Mouse (Mus musculus) right cerebral cortex, postnatal 36 days (tissue): ENCODE measurements around the gene Zfp865.
"Not testable (repeated sequence)": the region's sequence is repeated elsewhere in the genome, so short reads cannot be mapped to it uniquely, and the experiment has no call there.

ENCODE experiments used
- DNase-seq, 2 experiments: peaks; one replicate each; pipeline ENCODE4 v3.0.0; 2022; ENCODE audit warnings: low spot score in 2 of 2, mixed read lengths in 1 of 2

Zfp865 gene

DNA sequence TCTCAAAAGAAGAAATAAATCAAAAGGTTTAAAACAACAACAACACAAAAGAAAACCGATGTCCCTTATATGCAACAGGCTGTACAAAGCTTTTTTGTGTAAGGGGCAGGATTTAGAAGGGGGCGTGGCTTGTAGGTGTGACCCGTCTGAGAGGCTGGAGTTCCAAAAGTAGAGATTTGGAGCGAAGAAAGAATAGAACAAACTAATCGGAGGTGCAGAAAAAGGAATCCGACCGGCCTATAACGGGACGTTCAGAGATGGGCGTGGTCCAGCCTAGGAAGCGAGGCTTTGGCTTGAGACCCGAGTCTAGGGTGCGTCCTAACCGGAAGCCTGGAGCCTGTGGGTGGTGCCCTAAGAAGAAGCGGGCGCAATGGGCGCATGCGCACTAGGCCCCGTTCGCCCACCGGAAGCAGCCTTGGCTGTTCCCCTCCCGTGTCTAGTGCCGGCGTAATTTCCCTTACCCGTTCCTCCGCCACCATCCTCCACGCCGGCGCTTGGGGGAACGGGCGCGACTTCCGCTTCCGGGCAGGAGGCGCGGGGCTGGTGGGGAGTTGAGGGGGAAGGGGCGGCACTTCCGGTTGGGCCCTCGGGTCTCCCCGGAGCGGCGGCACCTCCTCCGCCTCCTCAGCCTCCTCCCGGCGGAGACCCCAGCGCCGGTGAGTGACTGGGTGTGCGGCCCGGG is at the start of gene Zfp865, which contains the start of gene Ccdc106:
Gene Zfp865 (plus strand): TSS at position 377 of the 682 bp plus-strand sequence.
Gene Ccdc106 (plus strand): TSS at position 554 of the 682 bp plus-strand sequence.
- peak; percentile 99 to 100 for DNase-seq

DNA sequence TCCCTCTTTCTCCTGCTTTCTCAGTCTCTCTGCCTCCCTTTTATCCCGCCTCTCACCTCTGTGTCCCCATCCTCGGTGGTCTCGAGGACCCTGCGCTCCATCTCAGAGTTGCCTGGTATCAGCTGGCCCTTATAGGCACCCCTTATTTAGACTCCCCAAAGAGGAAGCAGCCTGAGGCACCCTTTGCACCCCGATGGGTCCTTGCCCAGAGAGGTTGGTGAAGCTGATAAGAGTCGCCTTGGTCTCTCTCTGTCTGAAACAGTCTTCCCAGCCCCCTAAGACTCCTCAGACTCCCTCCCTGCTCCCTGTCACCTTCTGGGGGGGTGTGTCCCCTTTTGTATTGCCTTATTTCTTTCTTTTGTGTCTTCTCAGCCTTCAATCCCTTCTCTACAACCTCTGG is 49.1 kb upstream of the Zfp865 start, which contains the start of gene Sbk3:
Gene Sbk3 (minus strand): TSS at position 101 of the 400 bp plus-strand sequence.
- no peak for DNase-seq

DNA sequence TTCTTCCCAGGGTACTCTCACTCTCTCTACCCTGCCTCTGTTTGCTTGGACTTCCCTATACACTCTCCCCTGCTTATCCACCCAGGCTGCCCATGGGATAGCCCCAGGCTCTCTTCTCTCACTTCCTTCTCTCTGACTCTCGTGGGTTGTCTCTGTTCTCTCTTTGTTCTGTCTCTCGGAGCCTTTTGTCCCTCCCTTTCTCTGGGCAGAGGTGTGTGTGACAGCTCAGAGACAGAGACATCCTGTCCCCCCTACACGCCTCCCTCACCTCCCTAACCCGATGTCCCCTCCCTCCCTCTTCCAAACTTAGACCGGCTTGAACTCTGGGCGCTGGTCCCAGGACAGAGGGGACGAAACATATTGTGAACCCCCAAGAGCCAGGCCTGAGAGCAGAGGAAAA is 48.5 kb upstream of the Zfp865 start:
- DNase-seq: no peak

DNA sequence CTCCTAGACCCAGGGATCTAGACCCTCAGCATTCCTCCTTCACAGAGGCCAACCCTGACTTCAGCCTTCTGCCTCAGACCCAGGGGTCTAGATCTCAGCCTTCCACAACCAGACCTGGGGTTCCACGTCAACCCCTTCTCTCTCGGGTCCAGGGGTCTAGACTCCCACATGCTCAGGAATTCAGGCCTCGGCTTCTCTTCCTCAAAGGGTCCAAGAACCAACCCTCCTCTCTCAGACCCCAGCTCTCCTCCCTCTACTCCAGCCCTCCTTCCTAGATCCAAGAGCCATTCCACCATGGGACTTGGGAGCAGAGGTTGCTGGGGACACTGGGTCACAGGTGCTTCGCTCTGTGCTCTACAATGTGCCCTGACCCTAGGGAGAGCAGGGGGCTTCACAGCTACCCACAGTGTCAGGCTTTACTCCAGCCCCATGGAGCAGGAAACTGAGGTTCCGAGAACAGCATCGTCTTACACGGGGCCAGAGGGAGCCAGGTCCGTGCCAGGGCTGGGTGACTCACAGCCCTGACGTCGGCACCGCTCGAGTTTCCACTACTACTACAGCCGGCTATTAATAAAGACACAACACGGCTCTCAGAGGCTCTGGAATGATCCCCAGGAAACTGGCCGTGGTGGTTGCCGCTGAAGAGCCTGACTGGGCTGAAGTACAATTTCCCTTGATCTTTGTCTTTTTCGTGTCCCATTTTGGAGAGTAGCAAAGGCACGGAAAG is 47.7 kb upstream of the Zfp865 start:
- no peak for DNase-seq

DNA sequence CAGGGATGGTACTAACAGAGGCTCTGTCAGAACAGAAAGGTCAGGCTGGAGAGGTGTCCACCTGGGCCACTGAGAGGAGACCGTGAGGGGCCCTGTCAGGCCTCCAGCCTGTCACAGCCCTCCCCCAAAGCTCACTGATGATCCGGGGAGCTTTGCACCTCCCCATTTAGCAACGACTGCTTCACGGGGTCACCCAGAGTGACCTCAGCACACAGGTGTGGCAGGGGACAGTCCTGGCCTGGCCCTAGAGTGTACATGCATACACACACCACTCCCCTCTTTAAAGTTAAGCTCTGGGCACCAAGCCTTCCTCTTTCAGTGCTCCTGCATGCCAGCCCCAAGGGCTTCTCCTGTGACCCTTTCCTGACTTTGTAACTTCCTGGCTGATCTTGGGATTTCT is 44.7 kb upstream of the Zfp865 start:
- DNase-seq: no peak

DNA sequence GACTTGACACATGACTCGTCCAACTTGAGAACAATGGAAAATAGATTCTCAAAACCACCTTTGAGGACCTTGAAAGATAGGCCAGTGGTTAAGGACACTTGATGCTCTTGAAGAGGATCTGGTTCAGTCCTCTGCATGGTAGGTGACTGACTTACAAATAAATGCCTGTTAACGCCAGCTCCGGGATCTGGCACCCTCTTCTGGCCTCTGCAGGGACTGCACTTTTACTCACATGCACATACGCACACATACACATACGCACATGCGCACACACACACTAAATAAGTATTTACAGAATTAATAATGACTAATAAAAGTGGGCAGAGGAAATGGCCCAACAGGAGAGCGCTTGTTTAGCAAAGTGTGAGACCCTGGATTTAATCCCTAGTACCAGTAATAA is 43.3 kb upstream of the Zfp865 start:
- no peak for DNase-seq

DNA sequence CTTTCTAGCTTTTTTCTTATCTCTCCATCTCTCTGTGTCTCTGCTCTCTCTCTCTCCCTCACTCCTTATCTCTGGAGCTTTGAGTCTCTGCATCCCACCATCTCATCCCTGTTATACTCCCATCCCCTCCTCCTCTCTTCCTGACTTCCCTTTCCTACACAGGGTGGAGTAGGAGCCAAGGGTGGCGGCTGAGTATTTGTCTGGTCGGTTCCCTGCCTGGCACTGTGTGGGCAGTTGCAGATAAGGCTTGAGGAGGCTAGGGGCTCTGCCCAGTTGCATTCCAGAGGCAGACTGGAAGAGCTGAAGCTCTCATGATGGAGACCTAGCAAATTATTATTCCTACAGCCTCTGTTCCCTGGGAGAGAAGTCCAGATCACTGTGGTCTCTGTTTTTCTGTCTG is 31.9 kb upstream of the Zfp865 start:
- DNase-seq: no peak

DNA sequence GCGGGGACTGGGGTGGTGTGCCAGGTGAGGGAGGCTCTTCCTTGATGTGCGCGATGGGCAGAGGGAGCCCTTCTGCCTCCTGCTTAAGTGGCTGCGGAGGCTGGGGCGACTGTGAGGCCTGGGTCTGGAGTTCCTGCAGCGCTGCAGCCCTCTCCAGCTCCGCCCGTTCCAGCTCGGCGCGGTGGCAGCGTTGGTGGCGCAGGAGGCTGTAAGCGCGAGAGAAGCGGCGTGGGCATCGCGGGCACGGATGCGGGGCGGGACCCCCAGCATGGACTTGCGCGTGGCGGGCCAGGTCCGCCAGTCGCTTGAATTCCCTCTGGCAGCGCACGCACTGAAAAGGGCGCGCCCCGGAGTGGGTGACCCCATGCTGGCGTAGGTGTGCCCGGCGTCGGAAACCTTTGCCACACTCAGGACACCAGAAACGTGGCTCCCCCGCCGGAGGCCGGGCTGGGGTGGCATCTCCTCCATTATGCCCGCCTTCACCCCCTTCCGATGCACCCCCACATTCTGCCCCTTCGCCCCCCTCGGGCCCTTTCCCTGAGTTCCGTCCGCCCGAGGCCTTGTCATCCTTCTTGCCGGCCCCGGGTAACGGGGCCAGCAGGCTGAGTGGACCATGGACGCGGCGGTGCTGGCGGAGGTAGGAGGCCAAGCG is 26.7 kb upstream of the Zfp865 start:
- no peak for DNase-seq

DNA sequence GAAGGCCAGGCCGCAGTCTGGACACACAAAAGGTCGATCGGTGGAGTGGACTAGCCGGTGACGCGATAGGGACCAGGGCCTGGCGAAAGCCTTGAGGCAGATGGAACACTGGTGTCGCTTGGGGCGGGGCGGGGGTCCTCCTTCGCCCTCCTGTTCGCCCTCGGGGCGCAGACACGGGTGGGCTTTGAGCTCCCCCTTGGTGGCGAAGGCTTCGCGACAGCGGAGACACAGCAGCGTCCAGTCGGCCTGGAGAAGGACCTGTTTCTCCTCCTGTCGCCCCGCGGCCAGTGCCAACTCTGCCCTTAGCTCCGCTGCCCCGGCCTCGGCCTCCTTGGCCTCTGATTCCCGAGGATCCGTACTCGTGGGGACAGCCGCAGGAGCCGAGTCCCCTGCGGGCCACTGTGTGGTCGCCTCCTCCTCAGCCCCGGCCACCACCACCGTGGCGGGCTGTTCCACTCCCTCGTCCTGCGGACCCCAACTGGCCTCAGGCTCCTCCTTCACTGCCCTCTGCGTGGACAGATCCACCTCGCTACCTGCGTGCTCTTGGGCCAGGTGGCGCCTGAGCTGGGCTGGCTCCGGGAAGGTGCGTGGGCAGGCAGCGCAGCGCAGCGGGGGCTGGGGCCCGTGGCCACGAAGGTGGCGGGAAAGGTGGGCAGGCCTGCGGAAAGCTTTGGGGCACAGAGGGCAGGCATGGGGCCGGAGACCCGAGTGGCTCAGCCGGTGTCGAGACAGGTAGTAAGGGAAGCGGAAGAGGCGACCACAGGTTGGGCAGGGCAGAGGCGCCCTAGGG is 26.0 kb upstream of the Zfp865 start:
- no peak for DNase-seq

DNA sequence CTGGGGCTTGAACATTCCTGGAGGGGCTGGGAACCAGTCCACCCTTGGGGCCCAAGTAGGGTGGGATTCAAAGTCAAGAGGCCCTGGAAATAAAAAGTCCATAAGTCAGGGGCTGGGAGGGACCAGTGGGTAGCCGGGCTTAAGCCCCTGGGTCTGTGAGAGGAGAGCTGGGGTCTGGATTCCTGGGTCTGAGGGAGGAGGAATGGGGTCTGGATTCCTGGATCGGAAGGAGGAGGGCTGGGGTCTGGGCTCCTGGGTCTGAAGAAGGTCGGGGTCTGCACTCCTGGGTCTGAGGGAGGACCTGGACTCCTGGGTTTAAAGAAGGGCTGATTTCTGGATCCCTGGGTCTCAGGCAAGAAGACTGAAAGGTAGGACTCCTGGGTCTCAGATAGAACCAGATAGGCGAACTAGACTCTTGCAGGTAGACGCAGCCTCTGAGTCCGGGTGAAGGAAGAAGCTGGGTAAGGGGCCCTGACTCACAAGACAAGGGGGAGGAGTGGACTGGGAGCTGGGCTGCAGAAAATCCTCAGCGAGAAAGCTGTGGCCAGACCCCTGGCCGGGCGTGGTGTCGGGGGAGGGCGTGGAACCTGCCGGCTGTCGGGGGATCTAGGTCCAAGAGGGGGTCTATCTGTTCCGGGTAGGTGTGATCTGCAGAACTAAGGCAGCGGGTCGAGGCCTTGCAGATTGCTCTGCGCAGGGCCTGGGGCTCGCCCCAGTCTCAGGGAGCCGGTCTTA is 24.7 kb upstream of the Zfp865 start:
- no peak for DNase-seq

DNA sequence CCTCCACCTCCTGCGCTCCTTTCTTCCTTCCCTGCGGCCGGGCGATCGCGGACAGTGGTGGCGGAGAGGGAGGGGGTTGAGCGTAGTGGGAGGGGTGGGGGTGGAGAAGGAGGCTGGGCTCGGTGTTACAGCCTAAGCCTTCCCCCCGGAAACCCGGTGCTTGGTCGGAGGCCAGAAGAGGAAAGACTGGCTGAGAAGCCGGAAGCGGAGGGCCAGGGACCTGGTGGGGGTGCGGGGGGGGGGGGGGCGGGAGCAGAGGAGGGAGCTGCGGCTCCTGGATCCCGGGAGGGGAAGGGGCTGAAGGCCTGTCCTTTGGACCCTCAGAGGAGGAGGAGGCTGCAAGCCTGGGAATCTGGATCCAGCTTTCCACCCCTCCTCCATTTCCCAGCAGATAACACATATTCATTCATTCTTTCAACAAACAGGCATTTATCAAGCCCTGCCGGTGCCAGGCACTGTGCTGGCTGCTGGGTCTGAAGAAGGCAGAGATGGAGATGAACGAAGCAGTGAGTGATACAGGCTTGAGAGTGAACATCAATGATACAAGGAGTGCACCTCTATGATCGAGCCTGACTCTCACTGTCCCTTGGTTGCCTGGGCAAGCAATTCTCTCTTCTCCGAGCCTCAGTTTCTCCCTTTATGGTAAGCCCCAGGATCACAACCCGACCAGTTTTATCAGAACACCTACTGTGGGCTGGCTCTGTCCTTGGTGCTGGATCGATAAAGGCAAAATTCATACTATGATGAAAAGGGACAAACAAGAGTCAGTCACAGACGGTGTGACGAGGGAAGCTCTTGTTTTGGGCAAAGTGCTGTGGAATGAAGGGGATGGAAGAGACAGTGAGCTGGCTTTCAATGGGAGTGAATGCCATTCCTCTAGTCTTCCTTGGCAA is 23.9 kb upstream of the Zfp865 start, which contains the start of gene Zfp579:
Gene Zfp579 (minus strand): TSS at position 156 of the 893 bp plus-strand sequence.
- peak; percentile 84 to 86 for DNase-seq

DNA sequence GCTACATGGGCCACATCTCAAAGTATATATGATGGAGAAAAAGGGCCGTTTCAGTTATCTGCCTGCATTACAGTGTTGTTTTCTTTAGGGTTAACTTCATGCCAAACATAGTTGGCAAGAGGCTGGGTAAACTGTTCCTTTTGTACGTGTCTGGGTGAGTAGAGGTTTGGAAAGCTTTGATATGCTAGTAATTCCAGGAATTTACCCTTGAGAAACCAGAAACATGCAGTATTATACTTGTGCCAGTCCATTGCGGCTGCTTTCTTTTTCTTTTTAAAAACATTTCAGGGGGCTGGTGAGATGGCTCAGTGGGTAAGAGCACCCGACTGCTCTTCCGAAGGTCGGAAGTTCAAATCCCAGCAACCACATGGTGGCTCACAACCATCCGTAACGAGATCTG is 23.2 kb upstream of the Zfp865 start:
- DNase-seq: no peak

DNA sequence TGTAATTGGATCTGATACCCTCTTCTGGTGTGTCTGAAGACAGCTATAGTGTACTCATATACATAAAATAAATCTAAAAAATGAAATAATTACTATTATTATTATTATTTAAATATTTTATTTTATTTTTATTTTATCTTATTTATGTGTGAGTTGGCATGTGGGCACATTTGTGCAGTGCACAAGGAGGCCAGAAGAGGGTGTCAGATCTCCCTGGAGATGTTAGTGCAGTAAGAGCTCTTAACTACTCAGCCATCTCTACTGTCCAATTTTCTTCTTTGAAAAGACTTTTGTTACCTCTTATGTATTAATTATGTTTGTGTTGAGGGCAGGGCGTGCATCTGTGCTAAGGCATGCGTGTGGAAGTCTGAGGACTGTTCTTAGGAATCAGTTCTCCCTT is 20.3 kb upstream of the Zfp865 start:
- no peak for DNase-seq

DNA sequence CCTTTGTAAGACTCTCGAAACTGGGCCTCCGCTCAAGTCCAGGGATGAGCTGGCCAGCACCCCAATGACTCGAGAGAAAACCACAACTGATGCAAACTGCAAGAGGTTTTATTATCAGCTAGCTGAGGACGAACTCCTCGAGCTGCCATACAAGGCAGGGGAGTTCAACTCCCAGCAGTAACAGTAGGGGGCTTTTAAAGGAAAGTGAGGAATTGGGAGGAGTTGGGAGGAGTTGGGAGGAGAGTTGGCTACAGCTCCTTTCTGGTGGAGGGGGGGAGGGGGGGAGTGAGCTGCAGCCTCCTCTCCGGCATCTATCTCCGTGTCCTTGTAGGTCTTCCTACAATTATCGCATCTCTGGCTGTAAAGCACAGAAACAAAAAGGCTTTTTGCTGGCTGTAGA is 17.3 kb upstream of the Zfp865 start:
- not testable (repeated sequence) for DNase-seq

DNA sequence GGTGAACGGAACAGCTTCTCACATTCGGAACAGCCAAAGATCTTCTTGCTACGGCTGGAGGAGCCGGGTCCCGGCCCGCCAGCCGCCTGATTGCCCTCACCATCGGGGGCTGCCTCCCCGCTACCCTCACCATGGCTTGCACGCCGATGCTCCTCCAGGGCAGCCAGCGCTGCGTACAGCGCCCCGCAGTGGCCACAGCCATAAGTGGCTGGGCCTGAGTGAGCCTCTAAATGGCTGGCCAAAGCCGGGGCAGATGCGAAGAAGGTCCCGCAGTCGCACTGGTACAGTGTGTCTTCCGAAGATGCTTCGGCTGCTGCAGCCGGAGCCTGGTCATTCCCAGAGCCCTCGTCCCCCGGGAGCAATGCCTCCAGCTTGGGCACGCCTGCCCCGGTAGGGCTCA is 11.9 kb upstream of the Zfp865 start:
- DNase-seq: no peak

DNA sequence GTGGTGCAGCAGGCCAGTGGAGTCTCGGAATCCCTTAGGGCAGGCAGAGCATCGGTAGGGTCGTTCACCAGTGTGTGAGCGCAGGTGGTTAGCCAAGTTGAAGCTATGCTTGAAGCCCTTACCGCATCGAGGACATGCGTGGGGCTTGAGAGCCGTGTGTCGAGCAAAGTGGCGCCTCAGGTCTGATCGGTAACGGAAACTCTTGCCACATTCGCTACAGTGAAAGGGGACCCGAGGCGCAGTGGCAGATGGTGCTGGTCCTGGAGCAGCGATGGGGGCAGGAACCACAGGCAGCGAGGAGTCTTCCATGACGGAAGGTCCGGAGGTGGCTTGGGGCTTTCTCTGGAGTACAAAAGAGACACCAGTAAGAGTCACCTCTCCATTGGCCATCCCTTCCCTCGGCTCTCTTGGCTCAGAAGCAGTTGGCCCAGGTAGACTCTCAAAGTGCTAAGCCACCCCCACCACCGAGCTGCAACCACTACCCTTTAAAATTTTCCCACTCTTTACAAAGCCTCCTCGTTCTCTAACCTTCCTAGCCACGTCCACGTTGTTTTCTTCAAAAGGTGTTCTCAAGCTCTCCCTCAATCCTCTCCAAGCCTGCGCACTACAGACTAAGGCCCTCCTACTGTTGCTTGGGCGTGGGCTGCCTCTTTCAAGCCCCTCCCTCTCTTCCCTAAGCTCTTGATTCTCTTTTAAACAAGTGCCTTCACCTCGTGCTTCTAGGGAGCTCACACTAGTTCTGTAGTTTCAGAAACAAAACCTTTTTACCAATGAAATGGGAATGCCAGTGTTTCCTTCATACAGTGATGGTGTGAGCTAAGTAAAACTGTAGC is 7.3 kb upstream of the Zfp865 start:
- DNase-seq: no peak

DNA sequence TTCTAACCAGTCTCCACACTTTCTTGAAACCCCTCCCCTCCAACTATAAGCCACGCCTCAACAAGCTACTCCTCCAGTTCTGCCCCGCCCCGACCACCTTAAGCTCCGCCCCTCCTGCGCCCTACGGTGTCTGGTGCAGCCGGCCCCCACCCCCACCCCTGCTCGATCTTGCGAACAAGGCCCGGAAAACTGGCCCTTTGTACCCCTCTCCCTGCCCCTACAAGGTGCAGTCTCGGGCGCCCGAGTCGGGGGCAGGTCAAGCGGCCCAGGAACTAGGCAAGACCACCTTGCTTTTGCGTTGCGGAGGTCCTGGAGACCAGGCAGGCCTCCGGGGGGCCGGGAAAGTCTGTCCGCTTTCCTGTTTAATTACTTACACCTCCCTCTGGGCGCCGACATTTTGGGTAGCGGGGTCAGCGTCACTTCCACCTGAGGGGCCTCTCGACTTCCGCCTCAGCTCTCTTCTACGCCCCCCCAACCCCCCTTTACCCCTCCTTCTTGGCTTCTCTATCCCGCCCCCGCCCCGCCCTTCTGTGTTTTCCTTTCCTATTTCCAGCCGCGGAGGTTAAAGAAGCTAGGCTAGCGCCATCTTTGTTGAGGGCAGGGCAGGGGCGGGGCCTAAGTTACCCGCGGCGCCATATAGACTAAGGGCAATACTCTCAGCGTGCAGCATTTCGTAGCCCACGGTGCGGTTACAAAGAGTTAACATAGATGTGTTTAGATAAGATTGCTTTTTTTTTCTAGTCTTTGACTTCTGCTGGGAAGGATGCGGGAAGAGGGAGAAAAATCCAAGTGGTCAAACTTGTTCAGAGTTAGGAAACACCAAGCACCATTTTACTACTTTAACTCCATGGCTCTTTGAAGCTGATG is 5.7 kb upstream of the Zfp865 start, which contains the start of the genes Zfp524 and Fiz1:
Gene Zfp524 (plus strand): TSS at position 165 of the 867 bp plus-strand sequence.
Gene Fiz1 (minus strand): TSS at position 447 of the 867 bp plus-strand sequence.
- peak; percentile 96 for DNase-seq
